Mouse (Mus musculus): ENCODE data around the gene Nf1.

Gene Nf1

GRCm38 (mm10) chr11:79460756-79461450 is 121.4 kb downstream of the Nf1 start:
- DNase-seq (ENCODE audit: low read depth, low spot score), result no peak

GRCm38 (mm10) chr11:79468097-79468496 is 128.6 kb downstream of the Nf1 start:
- DNase-seq (ENCODE audit: low read depth, low spot score), result no peak

GRCm38 (mm10) chr11:79483392-79483791 is 143.9 kb downstream of the Nf1 start:
- no peak for DNase-seq (ENCODE audit: low read depth, low spot score)

GRCm38 (mm10) chr11:79483876-79484528 is 144.5 kb downstream of the Nf1 start:
- DNase-seq (ENCODE audit: low read depth, low spot score), result no peak

GRCm38 (mm10) chr11:79484721-79485120 is 145.2 kb downstream of the Nf1 start:
- DNase-seq (ENCODE audit: low read depth, low spot score), result no peak

GRCm38 (mm10) chr11:79494976-79495800 is 155.7 kb downstream of the Nf1 start:
- DNase-seq (ENCODE audit: low read depth, low spot score), result no peak

- no peak for DNase-seq (ENCODE audit: low read depth, low spot score)
Observed at GRCm38 (mm10) chr11:79502917-79503316, 163.4 kb downstream of the Nf1 start.

- DNase-seq (ENCODE audit: low read depth, low spot score), result no peak
Observed at GRCm38 (mm10) chr11:79503845-79504244, 164.4 kb downstream of the Nf1 start, which contains the start of gene Omg. Gene Omg (minus strand): TSS chr11:79504084.

- DNase-seq (ENCODE audit: low read depth, low spot score), result no peak
Observed at GRCm38 (mm10) chr11:79504506-79504905, 165.0 kb downstream of the Nf1 start.

- DNase-seq (ENCODE audit: low read depth, low spot score), result no peak
Observed at GRCm38 (mm10) chr11:79511970-79512369, 172.5 kb downstream of the Nf1 start.

- DNase-seq (ENCODE audit: low read depth, low spot score), result no peak
Observed at GRCm38 (mm10) chr11:79515331-79515730, 175.8 kb downstream of the Nf1 start.

- no peak for DNase-seq (ENCODE audit: low read depth, low spot score)
Observed at GRCm38 (mm10) chr11:79515798-79516197, 176.3 kb downstream of the Nf1 start.

GRCm38 (mm10) chr11:79519299-79519698 is 179.8 kb downstream of the Nf1 start:
- no peak for DNase-seq (ENCODE audit: low read depth, low spot score)

GRCm38 (mm10) chr11:79519878-79520291 is 180.4 kb downstream of the Nf1 start:
- no peak for DNase-seq (ENCODE audit: low read depth, low spot score)

- DNase-seq (ENCODE audit: low read depth, low spot score), result no peak
Observed at GRCm38 (mm10) chr11:79520772-79521171, 181.3 kb downstream of the Nf1 start.

- DNase-seq (ENCODE audit: low read depth, low spot score), result no peak
Observed at GRCm38 (mm10) chr11:79521930-79522329, 182.4 kb downstream of the Nf1 start.

GRCm38 (mm10) chr11:79522944-79523343 is 183.5 kb downstream of the Nf1 start:
- DNase-seq (ENCODE audit: low read depth, low spot score), result no peak

- no peak for DNase-seq (ENCODE audit: low read depth, low spot score)
Observed at GRCm38 (mm10) chr11:79523560-79524309, 184.2 kb downstream of the Nf1 start, which contains the start of gene Evi2b. Gene Evi2b (minus strand): TSS chr11:79523762.

- no peak for DNase-seq (ENCODE audit: low read depth, low spot score)
Observed at GRCm38 (mm10) chr11:79524310-79524575, 184.8 kb downstream of the Nf1 start.

- DNase-seq (ENCODE audit: low read depth, low spot score), result no peak
Observed at GRCm38 (mm10) chr11:79526549-79526948, 187.1 kb downstream of the Nf1 start.

- no peak for DNase-seq (ENCODE audit: low read depth, low spot score)
Observed at GRCm38 (mm10) chr11:79527015-79527738, 187.7 kb downstream of the Nf1 start.
